Comparison of ENCODE assay signal across 31 mouse cellular contexts in the genomic region with DNA sequence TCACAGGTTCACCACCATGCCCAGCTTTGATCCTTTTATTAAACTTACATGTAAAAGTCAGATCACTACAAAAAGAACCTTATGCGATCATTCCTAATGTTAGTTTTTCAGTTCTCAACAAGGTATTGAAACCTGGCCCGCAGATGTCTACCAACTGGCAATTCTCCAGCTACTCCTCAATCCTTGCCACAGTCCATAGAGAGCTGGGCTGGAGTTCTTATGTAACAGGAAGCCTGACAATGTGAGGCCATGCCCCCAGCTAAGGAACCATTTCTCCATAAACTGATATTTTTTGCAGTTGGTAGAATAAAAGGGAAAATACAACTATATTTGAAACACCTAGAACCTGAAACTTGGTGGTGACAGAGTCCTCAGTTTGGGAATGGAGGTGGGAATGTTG. TPM values are rescaled to one million over a fixed set of nuclear protein-coding genes. Genes with fewer than 3 reads are reported as not detected.
"Had no signal": no experiment of that assay in that cellular context is flagged by ENCODE, and none has a peak within 500 bp of the region (broad histone marks: within the 10 kb centered on the region; RNA-seq: fewer than 3 reads in every experiment).

No protein-coding gene starts in this region.

- DNase-seq: kidney, adult 2 months; left cerebral cortex, postnatal 4 days; liver, embryonic 13.5 days; lung, postnatal 10 days; retina, postnatal 1 day; right cerebral cortex, postnatal 25 days; spleen, adult 18-20 months; thymus, adult 18-20 months; thymus, postnatal 4 days had no signal

- H3K9ac ChIP-seq: liver, embryonic 13.5 days; lung, embryonic 14.5 days; midbrain, embryonic 13.5 days; neural tube, embryonic 13.5 days had no signal

- H3K27me3 ChIP-seq: liver, embryonic 13.5 days; megakaryocyte, embryonic 14.5 days; midbrain, embryonic 13.5 days; neural tube, embryonic 13.5 days had no signal

- H3K27ac ChIP-seq: kidney, postnatal 0 days; liver, embryonic 13.5 days; macrophage; midbrain, embryonic 10.5 days; midbrain, embryonic 13.5 days; neural tube, embryonic 13.5 days had no signal

- H3K4me3 ChIP-seq: liver, embryonic 13.5 days; megakaryocyte, embryonic 14.5 days; midbrain, embryonic 10.5 days; midbrain, embryonic 13.5 days; myocyte; neural tube, embryonic 13.5 days had no signal

- H3K4me2 ChIP-seq: liver, embryonic 13.5 days; lung, embryonic 14.5 days; midbrain, embryonic 13.5 days; neural tube, embryonic 13.5 days had no signal

- H3K4me1 ChIP-seq: liver, embryonic 13.5 days; midbrain, embryonic 10.5 days; midbrain, embryonic 13.5 days had no signal

- ATAC-seq: midbrain, embryonic 13.5 days; midbrain, embryonic 16.5 days had no signal

- H3K9me3 ChIP-seq: liver, embryonic 13.5 days; megakaryocyte, embryonic 14.5 days; midbrain, embryonic 10.5 days; midbrain, embryonic 13.5 days; neural tube, embryonic 13.5 days had no signal

RNA-seq across cellular contexts. Expression of a gene that starts 50.5 kb away (rescaled TPM):
- total RNA-seq: layer of hippocampus, adult 8-10 months; layer of hippocampus, postnatal 10 days; left cerebral cortex, adult 8-10 months; left cerebral cortex, postnatal 14 days; left cerebral cortex, postnatal 4 days; liver, adult 2 months; monocyte, adult 5-6 weeks; neutrophil, adult 5-6 weeks had no signal
- polyA plus RNA-seq: intestine, postnatal 0 days; kidney, adult 2 months; kidney, embryonic 14.5 days; kidney, postnatal 0 days; large intestine, adult 2 months; limb, embryonic 14.5 days; liver, adult 2 months; liver, embryonic 13.5 days; liver, embryonic 16.5 days; lung, embryonic 14.5 days; macrophage; midbrain, embryonic 10.5 days; midbrain, embryonic 13.5 days; midbrain, embryonic 16.5 days; myocyte; neural tube, embryonic 13.5 days; stomach, embryonic 16.5 days had no signal
